Mouse (Mus musculus) liver, postnatal 0 days (tissue): ENCODE results near the gene Dctn2. TPM values are rescaled to one million over a fixed set of nuclear protein-coding genes. Genes with fewer than 3 reads are reported as not detected.
"Not testable (repeated sequence)": the region's sequence is repeated elsewhere in the genome, so short reads cannot be mapped to it uniquely, and the experiment has no call there.

ENCODE experiments used
- ATAC-seq: fragments of 200-750 bp; cut with Nextera tagmentation; 2 replicates; pipeline ENCODE4 v1.8.0; 2017; ENCODE audit warnings: mild to moderate bottlenecking, moderate library complexity
- DNase-seq: peaks from one replicate; pipeline ENCODE4 v3.0.0-alpha.2; 2016
- H3K27ac ChIP-seq: fragments of 300-500 bp; sonication (generic); 2 replicates; pipeline ENCODE4 v1.5.1; 2014; ENCODE audit warnings: antibody characterized with exemption, moderate library complexity, mild to moderate bottlenecking, low read depth
- H3K27me3 ChIP-seq: fragments of 300-500 bp; sonication (generic); 2 replicates; pipeline ENCODE4 v1.6.1; 2014; ENCODE audit warnings: low read length, control low read depth, mixed read lengths; ENCODE audit not compliant: insufficient read depth
- H3K36me3 ChIP-seq: fragments of 300-500 bp; sonication (generic); replicated peaks from 2 replicates; pipeline ENCODE4 v1.6.1; 2014; ENCODE audit warnings: mild to moderate bottlenecking, control low read depth, low read length, moderate library complexity, mixed read lengths; ENCODE audit not compliant: insufficient read depth
- H3K4me1 ChIP-seq: fragments of 300-500 bp; sonication (generic); 2 replicates; pipeline ENCODE4 v1.6.1; 2014; ENCODE audit warnings: antibody characterized with exemption, mild to moderate bottlenecking, control low read depth; ENCODE audit not compliant: insufficient read depth
- H3K4me2 ChIP-seq: fragments of 300-500 bp; sonication (generic); 2 replicates; pipeline ENCODE4 v1.6.1; 2014; ENCODE audit warnings: low read depth, mild to moderate bottlenecking, low read length, moderate library complexity, mixed read lengths
- H3K4me3 ChIP-seq: fragments of 300-500 bp; sonication (generic); 2 replicates; pipeline ENCODE4 v1.5.1; 2014; ENCODE audit warnings: low read depth, low read length
- H3K9ac ChIP-seq: fragments of 300-500 bp; sonication (generic); replicated peaks from 2 replicates; pipeline ENCODE4 v1.6.1; 2014; ENCODE audit warnings: mild to moderate bottlenecking, moderate library complexity
- H3K9me3 ChIP-seq: fragments of 300-500 bp; sonication (generic); 2 replicates; pipeline ENCODE4 v1.6.1; 2016; ENCODE audit warnings: mild to moderate bottlenecking, control low read depth, low read length, mixed read lengths
- CTCF ChIP-seq: sonication (generic); IDR thresholded peaks from 2 replicates; pipeline ENCODE4 v1.5.1; 2016; ENCODE audit warnings: antibody characterized with exemption, low read depth
- EP300 ChIP-seq: IDR thresholded peaks from 2 replicates; pipeline ENCODE4 v1.6.1; 2016; ENCODE audit warnings: antibody characterized with exemption, low read depth, mild to moderate bottlenecking
- WGBS: fragments of 180-500 bp; shearing (Covaris S2); extraction: QIAGEN DNeasy Blood & Tissue Kit; methylation state at CpG from one replicate; pipeline ENCODE4 v1.1.7; 2014; ENCODE audit not compliant: insufficient replicate concordance; 5-methylcytosine and 5-hydroxymethylcytosine counted together
- polyA plus RNA-seq: library from polyadenylated mRNA; unstranded; fragments of >200 nt; fragmentation: Nextera tagmentation; extraction: Ambion mirVana; gene quantifications from 2 replicates; pipeline ENCODE4 v1.2.1, GENCODE M21; 2015

The Dctn2 gene
- polyA plus RNA-seq, 1 experiment from 2014 or later: 65.3 TPM

- ATAC-seq (no peak), DNase-seq (no peak)
- H3K4me2 ChIP-seq: 0 out of 2 replicates have a peak overlapping the region, but pooled peaks have one; percentile 91
- no peak overlapping the region for H3K27ac ChIP-seq
- H3K36me3 ChIP-seq: peaks cover 55% of the 10 kb centered on the region
- no peaks in the 10 kb centered on the region for H3K27me3 ChIP-seq
- peaks cover 33% of the 10 kb centered on the region for H3K4me1 ChIP-seq
- 0 out of 2 replicates have a peak overlapping the region, but pooled peaks have one; percentile 76 for H3K9ac ChIP-seq
- 84% methylated on average over 3 of the region's 3 CpGs for WGBS
- no peaks in the 10 kb centered on the region for H3K9me3 ChIP-seq
- no peak for TF ChIP-seq CTCF
- TF ChIP-seq EP300: no peak
- H3K4me3 ChIP-seq: no peak overlapping the region
Measured at GRCm38 (mm10) chr10:127293590-127294113, 27.5 kb downstream of the Dctn2 start.

- ATAC-seq (no peak), DNase-seq (no peak)
- Histone ChIP-seq H3K4me3 (no peak overlapping the region), H3K9me3 (no peaks in the 10 kb centered on the region), H3K27ac (no peak overlapping the region), H3K4me2 (no peak overlapping the region; the same call in 1 of the 2 replicates), H3K9ac (no peak overlapping the region), H3K36me3 (peaks cover 68% of the 10 kb centered on the region), H3K27me3 (no peaks in the 10 kb centered on the region), H3K4me1 (peaks cover 27% of the 10 kb centered on the region)
- no peak for TF ChIP-seq CTCF
- TF ChIP-seq EP300: no peak
- WGBS: 90% methylated on average over 10 of the region's 10 CpGs
Measured at GRCm38 (mm10) chr10:127294895-127295510, 28.8 kb downstream of the Dctn2 start.

GRCm38 (mm10) chr10:127295986-127296794 is 30.0 kb downstream of the Dctn2 start:
- no peak overlapping the region for H3K4me2 ChIP-seq
- DNase-seq (no peak), ATAC-seq (no peak)
- no peaks in the 10 kb centered on the region for H3K27me3 ChIP-seq
- TF ChIP-seq CTCF: no peak
- H3K36me3 ChIP-seq: peaks cover 79% of the 10 kb centered on the region
- H3K9ac ChIP-seq: no peak overlapping the region
- WGBS: 86% methylated on average over 24 of the region's 24 CpGs
- H3K9me3 ChIP-seq: no peaks in the 10 kb centered on the region
- H3K27ac ChIP-seq: no peak overlapping the region
- H3K4me1 ChIP-seq: peaks cover 26% of the 10 kb centered on the region
- no peak overlapping the region for H3K4me3 ChIP-seq

GRCm38 (mm10) chr10:127297015-127297871 is 31.1 kb downstream of the Dctn2 start:
- WGBS: 87% methylated on average over 16 of the region's 16 CpGs
- peaks cover 88% of the 10 kb centered on the region for H3K36me3 ChIP-seq

GRCm38 (mm10) chr10:127300361-127300760 is 34.2 kb downstream of the Dctn2 start:
- no peak for ATAC-seq
- Histone ChIP-seq H3K4me2 (no peak overlapping the region), H3K27ac (no peak overlapping the region), H3K9ac (no peak overlapping the region), H3K4me3 (no peak overlapping the region), H3K27me3 (no peaks in the 10 kb centered on the region), H3K36me3 (peaks cover 93% of the 10 kb centered on the region), H3K4me1 (no peaks in the 10 kb centered on the region), H3K9me3 (no peaks in the 10 kb centered on the region)
- WGBS: 92% methylated on average over 6 of the region's 6 CpGs
- DNase-seq: no peak
- TF ChIP-seq EP300: no peak
- TF ChIP-seq CTCF: no peak

More at GRCm38 (mm10) chr10:127297015-127297871, 31.1 kb downstream of the Dctn2 start:
- Histone ChIP-seq H3K9me3 (no peaks in the 10 kb centered on the region), H3K4me1 (peaks cover 16% of the 10 kb centered on the region), H3K9ac (no peak overlapping the region), H3K4me3 (no peak overlapping the region), H3K27ac (no peak overlapping the region), H3K4me2 (no peak overlapping the region), H3K27me3 (no peaks in the 10 kb centered on the region)
- TF ChIP-seq CTCF: no peak
- TF ChIP-seq EP300: no peak
- DNase-seq (no peak), ATAC-seq (no peak)

GRCm38 (mm10) chr10:127303136-127303535 is 37.0 kb downstream of the Dctn2 start:
- Histone ChIP-seq H3K27me3 (no peaks in the 10 kb centered on the region), H3K36me3 (peaks cover 93% of the 10 kb centered on the region), H3K4me3 (no peak overlapping the region), H3K9me3 (no peaks in the 10 kb centered on the region), H3K4me1 (no peaks in the 10 kb centered on the region), H3K4me2 (no peak overlapping the region), H3K9ac (no peak overlapping the region), H3K27ac (no peak overlapping the region)
- DNase-seq: no peak
- ATAC-seq: no peak
- 90% methylated on average over 11 of the region's 11 CpGs for WGBS
- no peak for TF ChIP-seq EP300
- no peak for TF ChIP-seq CTCF

- H3K36me3 ChIP-seq: peaks cover 55% of the 10 kb centered on the region
- ATAC-seq, H3K4me2 ChIP-seq, H3K27me3 ChIP-seq, H3K4me3 ChIP-seq, H3K9ac ChIP-seq, H3K9me3 ChIP-seq, DNase-seq, H3K27ac ChIP-seq: not testable (repeated sequence)
- peaks cover 19% of the 10 kb centered on the region for H3K4me1 ChIP-seq
- WGBS: 79% methylated on average over 3 of the region's 3 CpGs
Measured at GRCm38 (mm10) chr10:127309167-127309566, 43.0 kb downstream of the Dctn2 start.
